Mouse (Mus musculus) heart, adult 2 months (tissue): ENCODE results near the gene Disp2.

Experiments
- EP300 ChIP-seq: fragments of 200-500 bp; IDR thresholded peaks from 2 replicates; pipeline ENCODE4 v1.6.1; 2011; ENCODE audit warnings: low read depth, low read length, control low read depth; ENCODE audit not compliant: insufficient read depth
- POLR2A ChIP-seq: fragments of 200-500 bp; IDR thresholded peaks from 2 replicates; pipeline ENCODE4 v1.6.1; 2011; ENCODE audit warnings: mild to moderate bottlenecking, low read depth, low read length, control low read depth; ENCODE audit not compliant: insufficient read depth

- TF ChIP-seq POLR2A (no peak), EP300 (no peak)
Measured at GRCm38 (mm10) chr2:118775396-118775795, 4.1 kb upstream of the Disp2 start.
